ENCODE assay signal across 9 mouse cellular contexts in the genomic region with DNA sequence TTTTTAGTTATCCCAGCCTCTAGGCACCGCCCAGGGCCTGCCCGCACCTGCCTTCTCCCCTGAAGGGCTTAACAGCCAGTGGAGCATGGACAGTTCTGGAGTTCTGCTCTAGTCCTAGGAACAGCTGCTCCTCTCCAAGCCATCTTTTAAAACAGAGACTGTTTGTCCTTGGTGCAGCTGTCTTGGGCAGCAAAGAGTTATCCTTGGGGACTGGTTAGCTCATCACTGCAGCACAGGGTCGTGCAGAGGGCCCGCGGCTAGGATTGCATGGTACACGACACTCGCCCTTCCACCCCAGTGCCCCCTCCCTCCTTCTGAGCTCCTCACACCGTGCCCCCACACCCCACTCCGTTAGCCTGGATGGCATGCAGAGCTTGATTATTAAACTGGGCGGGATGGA. TPM values are rescaled to one million over a fixed set of nuclear protein-coding genes. Genes with fewer than 3 reads are reported as not detected.
A peak's percentile ranks its signal among the peaks of the same experiment; 100 is the strongest.
DNase-seq lines count a peak whose midpoint lies in the region; ATAC-seq and TF ChIP-seq lines count a peak whose summit lies in the region.
"Had no signal": no experiment of that assay in that cellular context is flagged by ENCODE, and none has a peak within 500 bp of the region (broad histone marks: within the 10 kb centered on the region; RNA-seq: fewer than 3 reads in every experiment).

No protein-coding gene starts in this region.

- peak overlapping the region; percentile 94 for H3K27ac ChIP-seq in layer of hippocampus, adult 2 months
- H3K27ac ChIP-seq in forebrain, embryonic 11.5 days (ENCODE audit: low read depth, low read length) = no peak overlapping the region
- 0 out of 2 replicates have a peak overlapping the region, but pooled peaks have one; percentile 16 for H3K27ac ChIP-seq in hindbrain, embryonic 15.5 days (replicated peaks)
- no peak overlapping the region; the same call in 1 of the 2 replicates for H3K27ac ChIP-seq in neural tube, embryonic 12.5 days

- H3K27me3 ChIP-seq in forebrain, embryonic 11.5 days (ENCODE audit: control insufficient read depth, insufficient read depth, low read length) = no peaks in the 10 kb centered on the region
- no peaks in the 10 kb centered on the region for H3K27me3 ChIP-seq in hindbrain, embryonic 15.5 days
- no peaks in the 10 kb centered on the region for H3K27me3 ChIP-seq in neural tube, embryonic 12.5 days (replicated peaks)

- H3K9me3 ChIP-seq in forebrain, embryonic 11.5 days (ENCODE audit: control insufficient read depth, low read length) = no peaks in the 10 kb centered on the region
- H3K9me3 ChIP-seq in hindbrain, embryonic 15.5 days = no peaks in the 10 kb centered on the region
- no peaks in the 10 kb centered on the region for H3K9me3 ChIP-seq in neural tube, embryonic 12.5 days

- H3K4me3 ChIP-seq in layer of hippocampus, adult 2 months = peak overlapping the region; percentile 95
- no peak overlapping the region for H3K4me3 ChIP-seq in forebrain, embryonic 11.5 days (ENCODE audit: low read depth, low read length)
- peak overlapping the region; percentile 86 for H3K4me3 ChIP-seq in hindbrain, embryonic 15.5 days
- H3K4me3 ChIP-seq in neural tube, embryonic 12.5 days = 0 out of 2 replicates have a peak overlapping the region, but pooled peaks have one; percentile 80

- no peak for TF ChIP-seq CTCF in layer of hippocampus, adult 2 months (conservative IDR thresholded peaks at IDR 0.05)

- WGBS in forebrain, embryonic 11.5 days = 74% methylated on average over 10 of the region's 10 CpGs
- WGBS in hindbrain, embryonic 15.5 days = 43% methylated on average over 10 of the region's 10 CpGs
- 61% methylated on average over 10 of the region's 10 CpGs for WGBS in neural tube, embryonic 12.5 days

- H3K4me1 ChIP-seq in forebrain, embryonic 11.5 days (replicated peaks; ENCODE audit: control insufficient read depth, insufficient read depth, low read length) = peaks cover 12% of the 10 kb centered on the region
- peaks cover 52% of the 10 kb centered on the region for H3K4me1 ChIP-seq in hindbrain, embryonic 15.5 days (replicated peaks)
- H3K4me1 ChIP-seq in neural tube, embryonic 12.5 days = peaks cover 49% of the 10 kb centered on the region

- H3K36me3 ChIP-seq in forebrain, embryonic 11.5 days (ENCODE audit: control insufficient read depth, insufficient read depth, low read length) = peaks cover 2% of the 10 kb centered on the region; the same call in 1 of the 2 replicates
- peaks cover 21% of the 10 kb centered on the region for H3K36me3 ChIP-seq in hindbrain, embryonic 15.5 days
- H3K36me3 ChIP-seq in neural tube, embryonic 12.5 days = peaks cover 26% of the 10 kb centered on the region

- ATAC-seq in forebrain, embryonic 11.5 days (replicated peaks; ENCODE audit: low FRiP score) = no peak
- ATAC-seq in hindbrain, embryonic 15.5 days (ENCODE audit: low FRiP score, low read depth) = no peak
- no peak for ATAC-seq in neural tube, embryonic 12.5 days (ENCODE audit: low FRiP score, low read depth)
- ATAC-seq in monocyte, adult 5-6 weeks (replicated peaks; ENCODE audit: insufficient number of reproducible peaks, low FRiP score, low TSS enrichment, poor library complexity, severe bottlenecking) = no peak

- no peak for DNase-seq in layer of hippocampus, adult 2 months (ENCODE audit: low spot score in 2 of 2)
- no peak for DNase-seq in layer of hippocampus, adult 18-20 months (ENCODE audit: low spot score in 2 of 2)
- no peak for DNase-seq in forebrain, embryonic 11.5 days (ENCODE audit: low spot score)
- DNase-seq in urinary bladder, postnatal 25 days (ENCODE audit: low spot score) = no peak
- no peak for DNase-seq in right cerebral cortex, postnatal 4 days
- DNase-seq: right cerebral cortex, postnatal 25 days had no signal

- no peak overlapping the region for H3K4me2 ChIP-seq in forebrain, embryonic 11.5 days (ENCODE audit: low read depth, low read length, severe bottlenecking)
- peak overlapping the region; percentile 75 for H3K4me2 ChIP-seq in hindbrain, embryonic 15.5 days
- peak overlapping the region; percentile 93 for H3K4me2 ChIP-seq in neural tube, embryonic 12.5 days (replicated peaks)

- peak overlapping the region; percentile 32; the same call in 1 of the 2 replicates for H3K9ac ChIP-seq in forebrain, embryonic 11.5 days (ENCODE audit: low read length)
- peak overlapping the region; percentile 38 for H3K9ac ChIP-seq in hindbrain, embryonic 15.5 days
- peak overlapping the region; percentile 94; the same call in 1 of the 2 replicates for H3K9ac ChIP-seq in neural tube, embryonic 12.5 days

RNA-seq across cellular contexts. Expression of a gene that starts 2.3 kb away (rescaled TPM):
- 10 to 100 TPM; 69.9 to 71.9 TPM for total RNA-seq in layer of hippocampus, adult 2 months (2021)
- total RNA-seq in layer of hippocampus, adult 18-20 months (2021) = 10 to 100 TPM; 63.0 to 69.1 TPM
- 10.5 and 12.3 TPM in 2 replicates for polyA plus RNA-seq in forebrain, embryonic 11.5 days (2014; fragmentation: Nextera tagmentation; extraction: Ambion mirVana)
- polyA plus RNA-seq in hindbrain, embryonic 15.5 days (2015; fragmentation: Nextera tagmentation; extraction: Ambion mirVana) = 22.1 and 23.7 TPM in 2 replicates
- polyA plus RNA-seq in neural tube, embryonic 12.5 days (2016; fragmentation: Nextera tagmentation; extraction: Ambion mirVana) = 21.9 and 22.6 TPM in 2 replicates
- total RNA-seq in monocyte, adult 5-6 weeks (2017) = 15.5 to 29.7 TPM (median 16.2 TPM) in 3 replicates

RNA-seq across cellular contexts. Expression of a gene that starts 15.6 kb away (rescaled TPM):
- total RNA-seq in layer of hippocampus, adult 2 months (2021) = 10 to 100 TPM; 30.8 to 31.7 TPM
- total RNA-seq in layer of hippocampus, adult 18-20 months (2021) = 10 to 100 TPM; 31.3 to 32.4 TPM
- 65.4 and 70.3 TPM in 2 replicates for polyA plus RNA-seq in forebrain, embryonic 11.5 days (2014; fragmentation: Nextera tagmentation; extraction: Ambion mirVana)
- polyA plus RNA-seq in hindbrain, embryonic 15.5 days (2015; fragmentation: Nextera tagmentation; extraction: Ambion mirVana) = 47.7 and 49.7 TPM in 2 replicates
- polyA plus RNA-seq in neural tube, embryonic 12.5 days (2016; fragmentation: Nextera tagmentation; extraction: Ambion mirVana) = 53.9 and 56.3 TPM in 2 replicates
- 15.9 to 23.8 TPM (median 23.2 TPM) in 3 replicates for total RNA-seq in monocyte, adult 5-6 weeks (2017)

RNA-seq across cellular contexts. Expression of a gene that starts 18.9 kb away (rescaled TPM):
- 1,000 to 10,000 TPM; 2,438 to 2,531 TPM for total RNA-seq in layer of hippocampus, adult 2 months (2021)
- total RNA-seq in layer of hippocampus, adult 18-20 months (2021) = 1,000 to 10,000 TPM; 2,555 to 2,598 TPM
- 2,700 and 2,872 TPM in 2 replicates for polyA plus RNA-seq in forebrain, embryonic 11.5 days (2014; fragmentation: Nextera tagmentation; extraction: Ambion mirVana)
- 1,531 and 1,630 TPM in 2 replicates for polyA plus RNA-seq in hindbrain, embryonic 15.5 days (2015; fragmentation: Nextera tagmentation; extraction: Ambion mirVana)
- 1,605 and 1,721 TPM in 2 replicates for polyA plus RNA-seq in neural tube, embryonic 12.5 days (2016; fragmentation: Nextera tagmentation; extraction: Ambion mirVana)
- total RNA-seq in monocyte, adult 5-6 weeks (2017) = 353 to 432 TPM (median 359 TPM) in 3 replicates

RNA-seq across cellular contexts. Expression of a gene that starts 44.2 kb away (rescaled TPM):
- total RNA-seq in layer of hippocampus, adult 2 months (2021) = 10 to 100 TPM; 24.3 to 28.5 TPM
- 10 to 100 TPM; 20.4 to 25.8 TPM for total RNA-seq in layer of hippocampus, adult 18-20 months (2021)
- polyA plus RNA-seq in forebrain, embryonic 11.5 days (2014; fragmentation: Nextera tagmentation; extraction: Ambion mirVana) = 225 and 271 TPM in 2 replicates
- 51.3 and 57.1 TPM in 2 replicates for polyA plus RNA-seq in hindbrain, embryonic 15.5 days (2015; fragmentation: Nextera tagmentation; extraction: Ambion mirVana)
- 131 and 140 TPM in 2 replicates for polyA plus RNA-seq in neural tube, embryonic 12.5 days (2016; fragmentation: Nextera tagmentation; extraction: Ambion mirVana)
- total RNA-seq in monocyte, adult 5-6 weeks (2017) = 17.6 to 79.8 TPM (median 33.5 TPM) in 3 replicates

RNA-seq across cellular contexts. Expression of a gene that starts 44.3 kb away (rescaled TPM):
- total RNA-seq in layer of hippocampus, adult 2 months (2021) = 10 to 100 TPM; 70.8 to 75.3 TPM
- 10 to 100 TPM; 63.2 to 72.2 TPM for total RNA-seq in layer of hippocampus, adult 18-20 months (2021)
- 195 and 197 TPM in 2 replicates for polyA plus RNA-seq in forebrain, embryonic 11.5 days (2014; fragmentation: Nextera tagmentation; extraction: Ambion mirVana)
- polyA plus RNA-seq in hindbrain, embryonic 15.5 days (2015; fragmentation: Nextera tagmentation; extraction: Ambion mirVana) = 148 and 150 TPM in 2 replicates
- 157 and 169 TPM in 2 replicates for polyA plus RNA-seq in neural tube, embryonic 12.5 days (2016; fragmentation: Nextera tagmentation; extraction: Ambion mirVana)
- 20.1 to 33.9 TPM (median 25.9 TPM) in 3 replicates for total RNA-seq in monocyte, adult 5-6 weeks (2017)

Comparison
In these comparisons a context has a peak if more than half of its experiments do, and no peak if none do; other contexts are left out.
1. H3K27ac ChIP-seq: peak in layer of hippocampus, adult 2 months (single experiment) and hindbrain, embryonic 15.5 days (single experiment); none in forebrain, embryonic 11.5 days (single experiment) and neural tube, embryonic 12.5 days (single experiment).
2. H3K9ac ChIP-seq: peak in every context shown above with its lines; median percentile 94 in neural tube, embryonic 12.5 days; 38 in hindbrain, embryonic 15.5 days; 32 in forebrain, embryonic 11.5 days.